Mouse (Mus musculus) ES-Bruce4 (cell line): ENCODE data around the gene Ccdc88c.

Experiments
- CTCF ChIP-seq: IDR thresholded peaks from one replicate; pipeline ENCODE4 v1.8.1; 2011; ENCODE audit warnings: low read depth, low read length
- POLR2A ChIP-seq: IDR thresholded peaks from one replicate; pipeline ENCODE4 v1.8.1; 2011; ENCODE audit warnings: low read length; ENCODE audit not compliant: insufficient read depth

GRCm38 (mm10) chr12:100928286-100928685, 100.6 kb downstream of the Ccdc88c start:
- TF ChIP-seq CTCF (no peak), POLR2A (no peak)
